Mouse (Mus musculus) hindbrain, embryonic 14.5 days (tissue): Measurements from ENCODE around the gene Spata32. TPM values are rescaled to one million over a fixed set of nuclear protein-coding genes. Genes with fewer than 3 reads are reported as not detected.

ENCODE experiments used
- ATAC-seq: fragments of 200-750 bp; cut with Nextera tagmentation; 2 replicates; pipeline ENCODE4 v1.8.0; 2017; ENCODE audit warnings: moderate number of reproducible peaks, mild to moderate bottlenecking, moderate TSS enrichment, moderate library complexity; ENCODE audit not compliant: low FRiP score
- DNase-seq: peaks from one replicate; pipeline ENCODE4 v3.0.0-alpha.2; 2015; ENCODE audit warnings: low spot score
- H3K27ac ChIP-seq: fragments of 300-500 bp; sonication (generic); 2 replicates; pipeline ENCODE4 v1.5.1; 2014; ENCODE audit warnings: mild to moderate bottlenecking, moderate library complexity
- H3K27me3 ChIP-seq: fragments of 300-500 bp; sonication (generic); 2 replicates; pipeline ENCODE4 v1.6.1; 2014; ENCODE audit warnings: mild to moderate bottlenecking, low read length, mixed read lengths; ENCODE audit not compliant: control insufficient read depth, insufficient read depth
- H3K36me3 ChIP-seq: fragments of 300-500 bp; sonication (generic); replicated peaks from 2 replicates; pipeline ENCODE4 v1.6.1; 2014; ENCODE audit not compliant: control insufficient read depth, insufficient read depth
- H3K4me1 ChIP-seq: fragments of 300-500 bp; sonication (generic); replicated peaks from 2 replicates; pipeline ENCODE4 v1.6.1; 2014; ENCODE audit warnings: antibody characterized with exemption, low read length, mixed read lengths; ENCODE audit not compliant: control insufficient read depth, insufficient read depth
- H3K4me2 ChIP-seq: fragments of 300-500 bp; sonication (generic); replicated peaks from 2 replicates; pipeline ENCODE4 v1.6.1; 2014; ENCODE audit warnings: mild to moderate bottlenecking, moderate library complexity
- H3K4me3 ChIP-seq: fragments of 300-500 bp; sonication (generic); replicated peaks from 2 replicates; pipeline ENCODE4 v1.5.1; 2014; ENCODE audit warnings: mild to moderate bottlenecking, low read length
- H3K9ac ChIP-seq: fragments of 300-500 bp; sonication (generic); 2 replicates; pipeline ENCODE4 v1.6.1; 2014
- H3K9me3 ChIP-seq: fragments of 300-500 bp; sonication (generic); 2 replicates; pipeline ENCODE4 v1.6.1; 2016; ENCODE audit warnings: low read length; ENCODE audit not compliant: control insufficient read depth
- WGBS: fragments of 180-500 bp; shearing (Covaris S2); extraction: QIAGEN DNeasy Blood & Tissue Kit; methylation state at CpG from one replicate; pipeline ENCODE4 v1.1.7; 2014; 5-methylcytosine and 5-hydroxymethylcytosine counted together
- polyA plus RNA-seq: library from polyadenylated mRNA; unstranded; fragments of >200 nt; fragmentation: Nextera tagmentation; extraction: Ambion mirVana; gene quantifications from 2 replicates; pipeline ENCODE4 v1.2.1, GENCODE M21; 2014

The Spata32 gene
- polyA plus RNA-seq, 1 experiment from 2014 or later, result 0.29 TPM

- no peaks in the 10 kb centered on the region for H3K9me3 ChIP-seq
- peaks cover 25% of the 10 kb centered on the region for H3K27me3 ChIP-seq
- H3K36me3 ChIP-seq, result no peaks in the 10 kb centered on the region
- H3K9ac ChIP-seq, result no peak overlapping the region
- DNase-seq (no peak), ATAC-seq (no peak)
- H3K27ac ChIP-seq, result no peak overlapping the region
- H3K4me3 ChIP-seq, result no peak overlapping the region
- no peak overlapping the region for H3K4me2 ChIP-seq
- H3K4me1 ChIP-seq, result peaks cover 9% of the 10 kb centered on the region; the same call in 1 of the 2 replicates
- WGBS, result 62% methylated on average over 8 of the region's 8 CpGs
Observed at GRCm38 (mm10) chr11:103174891-103175391, 43.3 kb downstream of the Spata32 start.

DNA sequence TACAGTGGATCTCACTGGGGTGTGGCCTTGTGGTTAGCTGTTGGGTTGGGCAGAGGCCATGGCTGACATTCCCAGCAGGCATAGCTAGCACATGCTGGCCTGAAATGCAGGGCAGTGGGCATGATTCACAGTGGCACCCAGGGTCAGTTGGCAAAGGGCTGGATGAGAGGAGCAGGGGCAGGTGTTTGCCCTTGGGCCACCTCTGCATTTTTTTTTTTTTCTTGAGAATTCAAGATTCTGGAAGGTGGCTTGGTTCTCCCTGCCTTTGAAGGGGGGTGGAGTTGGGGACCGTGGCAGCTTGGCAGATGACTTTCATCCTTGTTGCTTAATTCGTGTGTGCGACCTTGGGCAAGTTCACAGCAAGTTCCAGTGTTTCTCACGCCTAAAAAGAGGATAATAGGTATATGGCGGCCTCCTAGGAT is 43.8 kb downstream of the Spata32 start:
- DNase-seq, result no peak
- peaks cover 12% of the 10 kb centered on the region; the same call in 1 of the 2 replicates for H3K4me1 ChIP-seq
- no peaks in the 10 kb centered on the region for H3K36me3 ChIP-seq
- no peak overlapping the region for H3K4me3 ChIP-seq
- H3K4me2 ChIP-seq, result no peak overlapping the region
- H3K27me3 ChIP-seq, result peaks cover 30% of the 10 kb centered on the region
- no peak for ATAC-seq
- H3K27ac ChIP-seq, result no peak overlapping the region
- no peaks in the 10 kb centered on the region for H3K9me3 ChIP-seq
- no peak overlapping the region for H3K9ac ChIP-seq
- WGBS, result 82% methylated on average over 5 of the region's 5 CpGs

DNA sequence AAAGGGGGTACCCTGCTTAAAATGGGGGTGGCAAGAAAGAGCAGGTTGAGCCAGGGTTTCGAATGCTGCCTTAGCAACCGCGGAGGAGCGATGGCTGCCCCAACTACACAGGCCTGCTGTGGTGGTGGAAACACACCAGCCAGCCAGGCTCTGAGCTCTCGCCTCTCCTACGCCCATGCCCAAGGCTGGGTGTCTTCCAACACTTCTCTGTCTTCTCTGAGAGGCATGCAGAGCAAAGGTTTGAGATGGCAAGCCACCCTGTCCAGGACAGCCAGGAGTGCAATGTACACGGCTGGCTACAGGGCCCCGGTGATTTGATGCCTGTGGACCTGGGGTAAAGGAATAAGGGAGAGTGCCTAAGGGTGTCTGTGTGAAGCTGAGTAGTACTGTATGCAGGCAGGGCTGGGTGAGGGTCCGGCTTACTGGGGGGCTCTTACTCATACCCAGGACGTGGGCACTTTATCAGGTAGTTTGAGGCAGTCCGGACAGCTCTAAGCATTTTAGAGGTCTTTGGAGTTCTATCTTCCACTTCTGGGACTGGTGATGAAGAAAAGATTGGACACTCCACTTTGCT is 44.4 kb downstream of the Spata32 start:
- no peak overlapping the region for H3K27ac ChIP-seq
- H3K36me3 ChIP-seq, result no peaks in the 10 kb centered on the region
- H3K4me1 ChIP-seq, result peaks cover 16% of the 10 kb centered on the region; the same call in 1 of the 2 replicates
- no peak overlapping the region for H3K4me3 ChIP-seq
- H3K4me2 ChIP-seq, result no peak overlapping the region
- no peak for ATAC-seq
- H3K9me3 ChIP-seq, result no peaks in the 10 kb centered on the region
- H3K9ac ChIP-seq, result no peak overlapping the region
- H3K27me3 ChIP-seq, result peaks cover 31% of the 10 kb centered on the region
- WGBS, result 93% methylated on average over 11 of the region's 11 CpGs
- no peak for DNase-seq

- ATAC-seq (no peak), DNase-seq (no peak)
- H3K4me2 ChIP-seq, result no peak overlapping the region
- H3K4me3 ChIP-seq, result no peak overlapping the region
- 83% methylated on average over 7 of the region's 7 CpGs for WGBS
- no peak overlapping the region for H3K27ac ChIP-seq
- H3K9ac ChIP-seq, result no peak overlapping the region
- H3K4me1 ChIP-seq, result peaks cover 17% of the 10 kb centered on the region; the same call in 1 of the 2 replicates
- H3K9me3 ChIP-seq, result no peaks in the 10 kb centered on the region
- no peaks in the 10 kb centered on the region for H3K36me3 ChIP-seq
- H3K27me3 ChIP-seq, result peaks cover 31% of the 10 kb centered on the region
Observed at GRCm38 (mm10) chr11:103173041-103173770, 45.0 kb downstream of the Spata32 start.

DNA sequence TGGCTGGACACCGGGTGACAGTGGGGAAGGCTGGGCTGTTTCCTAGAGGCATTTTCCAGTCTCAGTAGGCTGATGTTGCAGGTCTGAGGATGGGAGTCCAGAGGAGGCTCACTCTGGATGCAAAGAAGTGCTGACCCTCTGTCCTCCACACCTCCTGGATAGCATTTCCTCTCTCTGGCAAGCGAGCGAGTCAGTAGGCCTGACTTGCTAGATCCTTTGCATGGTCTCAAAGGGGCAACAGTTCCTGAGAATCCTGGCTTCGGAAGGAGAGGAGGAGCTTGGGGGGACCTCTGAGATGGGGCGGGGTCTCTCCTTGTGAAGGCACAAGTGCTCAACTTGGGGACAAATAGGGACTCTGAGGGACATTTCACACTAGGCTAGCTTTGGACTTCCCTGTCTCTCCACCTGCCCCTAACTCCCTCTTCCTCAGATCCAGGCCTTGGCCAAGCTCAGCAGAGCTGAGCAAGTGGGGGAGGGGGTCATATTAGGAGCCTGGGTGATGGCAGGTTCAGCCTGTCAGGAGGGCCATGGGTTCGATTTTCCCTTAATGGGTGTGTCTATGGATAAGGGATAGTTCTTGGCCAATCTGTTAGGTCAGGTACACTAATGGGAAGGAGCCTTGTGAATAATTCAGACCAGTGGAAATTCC is 45.7 kb downstream of the Spata32 start:
- H3K36me3 ChIP-seq, result no peaks in the 10 kb centered on the region
- H3K4me1 ChIP-seq, result peaks cover 17% of the 10 kb centered on the region; the same call in 1 of the 2 replicates
- DNase-seq, result no peak
- H3K4me3 ChIP-seq, result no peak overlapping the region
- H3K9me3 ChIP-seq, result no peaks in the 10 kb centered on the region
- no peak overlapping the region; the same call in 1 of the 2 replicates for H3K9ac ChIP-seq
- WGBS, result 63% methylated on average over 6 of the region's 6 CpGs
- no peak overlapping the region for H3K27ac ChIP-seq
- H3K27me3 ChIP-seq, result peaks cover 31% of the 10 kb centered on the region
- peak overlapping the region; percentile 92 for H3K4me2 ChIP-seq
- ATAC-seq, result no peak

DNA sequence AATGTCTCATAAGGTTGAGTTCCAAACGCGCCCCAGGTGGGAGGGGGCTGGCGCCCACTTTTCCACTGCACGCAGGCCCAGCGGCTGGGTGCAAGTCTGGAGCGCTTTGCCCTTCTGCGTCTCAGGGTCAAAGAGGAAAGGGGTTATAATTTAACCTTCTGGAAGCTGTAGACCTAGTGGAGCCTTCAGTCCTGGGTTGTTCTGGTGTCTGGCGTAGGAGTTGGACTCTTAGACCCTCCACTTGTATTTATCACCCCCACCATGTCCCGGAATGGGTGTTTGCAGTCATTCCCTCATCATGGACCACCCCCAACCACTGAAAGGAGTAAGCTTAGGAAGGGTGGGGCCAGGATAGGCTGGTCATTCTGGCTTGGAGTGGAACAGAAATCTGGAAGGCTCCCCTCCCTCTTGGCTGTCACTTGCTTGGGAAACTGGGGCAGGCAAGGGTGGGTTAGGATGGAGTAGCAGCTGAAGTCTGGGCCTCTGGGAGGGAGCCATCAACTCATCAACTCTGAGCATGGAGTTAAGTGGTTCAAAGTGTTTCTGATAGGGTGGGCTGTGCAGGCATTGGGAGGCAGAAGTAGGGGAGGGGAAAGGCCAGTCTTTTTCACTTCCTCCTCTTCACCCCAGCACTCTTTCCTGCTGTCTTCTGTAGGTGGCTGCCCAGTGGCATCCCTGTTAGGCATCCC is 46.4 kb downstream of the Spata32 start:
- Histone ChIP-seq H3K9ac (peak overlapping the region; percentile 82; the same call in 1 of the 2 replicates), H3K9me3 (no peaks in the 10 kb centered on the region), H3K4me2 (peak overlapping the region; percentile 92), H3K4me3 (peak overlapping the region; percentile 77), H3K27ac (no peak overlapping the region), H3K36me3 (no peaks in the 10 kb centered on the region), H3K27me3 (peaks cover 31% of the 10 kb centered on the region), H3K4me1 (peaks cover 17% of the 10 kb centered on the region; the same call in 1 of the 2 replicates)
- DNase-seq, result no peak
- 58% methylated on average over 9 of the region's 9 CpGs for WGBS
- ATAC-seq, result no peak

GRCm38 (mm10) chr11:103171286-103171620 is 47.0 kb downstream of the Spata32 start:
- Histone ChIP-seq H3K36me3 (no peaks in the 10 kb centered on the region), H3K4me2 (peak overlapping the region; percentile 92), H3K9me3 (no peaks in the 10 kb centered on the region), H3K27me3 (peaks cover 31% of the 10 kb centered on the region), H3K4me3 (peak overlapping the region; percentile 77), H3K27ac (peak overlapping the region; percentile 62; the same call in 1 of the 2 replicates), H3K9ac (peak overlapping the region; percentile 82), H3K4me1 (peaks cover 17% of the 10 kb centered on the region; the same call in 1 of the 2 replicates)
- ATAC-seq, result no peak
- no peak for DNase-seq
- WGBS, result 2% methylated on average over 23 of the region's 23 CpGs

DNA sequence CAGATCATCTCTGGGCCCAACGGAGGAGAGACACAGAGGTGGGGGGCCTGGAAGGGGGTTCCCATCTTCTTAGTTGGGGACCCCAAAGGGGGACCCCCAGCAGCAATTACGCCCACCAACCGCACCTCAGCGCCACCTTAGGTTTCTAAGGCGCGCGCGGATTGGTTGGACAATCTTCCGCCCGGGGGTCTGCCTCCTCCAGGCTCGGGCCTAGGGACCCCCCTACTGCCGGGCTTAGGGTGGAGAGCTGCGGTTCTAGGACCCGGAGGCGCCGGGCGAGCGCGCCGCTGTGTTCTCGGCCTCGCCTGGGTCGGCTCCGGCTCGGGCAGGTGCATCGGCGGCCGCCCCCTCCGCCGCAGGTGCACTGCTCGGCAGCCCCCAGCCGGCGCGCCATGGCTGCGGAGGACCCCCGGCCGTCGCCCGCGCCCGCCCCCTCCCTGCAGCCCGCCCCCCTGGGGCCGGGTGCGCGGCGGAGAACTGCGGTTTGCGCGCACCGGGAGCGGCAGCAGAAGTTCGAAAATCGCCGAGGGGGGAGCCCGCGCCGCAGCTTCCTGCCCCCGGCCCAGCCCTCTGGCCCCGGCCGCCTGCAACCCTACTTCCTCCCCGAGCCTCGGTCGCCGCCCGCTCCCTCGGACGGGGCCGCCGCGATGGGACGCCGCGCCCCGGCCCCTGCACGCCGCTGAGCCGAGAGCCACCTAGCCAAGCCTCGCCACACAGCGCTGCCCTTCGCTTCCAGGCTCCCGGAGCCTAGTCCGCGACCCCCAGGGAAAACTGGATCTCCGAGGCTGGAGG is 47.5 kb downstream of the Spata32 start, which contains the start of gene Fmnl1:
Gene Fmnl1, plus strand, starts transcription at position 614 of the 792 bp plus-strand sequence.
- Histone ChIP-seq H3K4me1 (peaks cover 17% of the 10 kb centered on the region; the same call in 1 of the 2 replicates), H3K4me3 (peak within 1 kb of the TSS; percentile 77), H3K36me3 (no peaks in the 10 kb centered on the region), H3K4me2 (peak within 1 kb of the TSS; percentile 92), H3K27me3 (peaks cover 31% of the 10 kb centered on the region), H3K27ac (peak within 1 kb of the TSS; percentile 62), H3K9ac (peak within 1 kb of the TSS; percentile 82), H3K9me3 (no peaks in the 10 kb centered on the region)
- ATAC-seq (peak; percentile 82), DNase-seq (peak; percentile 68)
- WGBS, result under 1% methylated on average over 61 of the region's 84 CpGs
